Mouse (Mus musculus): ENCODE results near the gene Zfp185.

- no peak for TF ChIP-seq POLR2A (IDR thresholded peaks at IDR 0.05; ENCODE audit: low read depth, low read length)
- TF ChIP-seq CTCF (conservative IDR thresholded peaks at IDR 0.05 in 1 of 2, IDR thresholded peaks at IDR 0.05 in 1 of 2; ENCODE audit: low read depth in 2 of 2, low read length in 2 of 2) = peak; percentile 7 to 52; a peak in 2 of 4 replicates
- peak; percentile 25 for TF ChIP-seq RAD21 (IDR thresholded peaks at IDR 0.05; ENCODE audit: low read depth, low read length)
- TF ChIP-seq MAX (IDR thresholded peaks at IDR 0.05; ENCODE audit: low read length) = no peak
- TF ChIP-seq GABPA (IDR thresholded peaks at IDR 0.05; ENCODE audit: insufficient replicate concordance, low read depth, low read length) = no peak
- TF ChIP-seq MAFK (IDR thresholded peaks at IDR 0.05; ENCODE audit: insufficient replicate concordance, low read length) = no peak
These were observed 26.7 kb upstream of the Zfp185 start for GRCm38 (mm10) chrX:72960431-72960830.
